Mouse (Mus musculus): ENCODE measurements around the gene Ginm1. TPM values are rescaled to one million over a fixed set of nuclear protein-coding genes. Genes with fewer than 3 reads are reported as not detected.
A peak's percentile ranks its signal among the peaks of the same experiment; 100 is the strongest.

Gene Ginm1
- polyA plus RNA-seq, 1 experiment from 2014 or later = 61.7 TPM

- 78% methylated on average over 10 of the region's 10 CpGs for WGBS
- Histone ChIP-seq H3K9me3 (ENCODE audit: control insufficient read depth, low read length) (no peaks in the 10 kb centered on the region), H3K36me3 (replicated peaks; ENCODE audit: control insufficient read depth, insufficient read depth) (no peaks in the 10 kb centered on the region), H3K4me2 (replicated peaks) (no peak overlapping the region), H3K4me1 (replicated peaks; ENCODE audit: control insufficient read depth, insufficient read depth, low read length) (no peaks in the 10 kb centered on the region; the same call in 1 of the 2 replicates), H3K9ac (no peak overlapping the region), H3K27me3 (ENCODE audit: control insufficient read depth, insufficient read depth, low read length) (no peaks in the 10 kb centered on the region), H3K4me3 (replicated peaks; ENCODE audit: low read length) (no peak overlapping the region), H3K27ac (no peak overlapping the region)
- DNase-seq (ENCODE audit: low spot score) (no peak), ATAC-seq (ENCODE audit: low FRiP score) (no peak)
These were observed 42.1 kb upstream of the Ginm1 start for GRCm38 (mm10) chr10:7834671-7835225.

GRCm38 (mm10) chr10:7833377-7834165 is 40.9 kb upstream of the Ginm1 start:
- no peak overlapping the region for H3K27ac ChIP-seq
- H3K4me3 ChIP-seq (replicated peaks; ENCODE audit: low read length) = no peak overlapping the region
- H3K36me3 ChIP-seq (replicated peaks; ENCODE audit: control insufficient read depth, insufficient read depth) = no peaks in the 10 kb centered on the region
- WGBS = 86% methylated on average over 9 of the region's 9 CpGs
- no peaks in the 10 kb centered on the region for H3K9me3 ChIP-seq (ENCODE audit: control insufficient read depth, low read length)
- DNase-seq (ENCODE audit: low spot score) = no peak
- H3K4me1 ChIP-seq (replicated peaks; ENCODE audit: control insufficient read depth, insufficient read depth, low read length) = no peaks in the 10 kb centered on the region; the same call in 1 of the 2 replicates
- no peaks in the 10 kb centered on the region for H3K27me3 ChIP-seq (ENCODE audit: control insufficient read depth, insufficient read depth, low read length)
- no peak for ATAC-seq (ENCODE audit: low FRiP score)
- no peak overlapping the region for H3K4me2 ChIP-seq (replicated peaks)
- no peak overlapping the region for H3K9ac ChIP-seq

- no peaks in the 10 kb centered on the region for H3K9me3 ChIP-seq (ENCODE audit: control insufficient read depth, low read length)
- no peak within 1 kb of the TSS for H3K27ac ChIP-seq
- H3K4me3 ChIP-seq (replicated peaks; ENCODE audit: low read length) = no peak within 1 kb of the TSS
- H3K36me3 ChIP-seq (replicated peaks; ENCODE audit: control insufficient read depth, insufficient read depth) = no peaks in the 10 kb centered on the region
- DNase-seq (ENCODE audit: low spot score) (no peak), ATAC-seq (ENCODE audit: low FRiP score) (0 out of 2 replicates have a peak, but pooled peaks have one; percentile 38)
- no peaks in the 10 kb centered on the region; the same call in 1 of the 2 replicates for H3K4me1 ChIP-seq (replicated peaks; ENCODE audit: control insufficient read depth, insufficient read depth, low read length)
- 4% methylated on average over 15 of the region's 15 CpGs for WGBS
- no peaks in the 10 kb centered on the region for H3K27me3 ChIP-seq (ENCODE audit: control insufficient read depth, insufficient read depth, low read length)
- peak within 1 kb of the TSS; percentile 28 for H3K4me2 ChIP-seq (replicated peaks)
- no peak within 1 kb of the TSS for H3K9ac ChIP-seq
These were observed 39.6 kb upstream of the Ginm1 start, which contains the start of gene Zc3h12d for GRCm38 (mm10) chr10:7832171-7832676. Zc3h12d (plus strand) TSS chr10:7832470.

GRCm38 (mm10) chr10:7826106-7826505 is 33.5 kb upstream of the Ginm1 start:
- no peak overlapping the region for H3K4me2 ChIP-seq (replicated peaks)
- ATAC-seq (ENCODE audit: low FRiP score) (no peak), DNase-seq (ENCODE audit: low spot score) (no peak)
- 94% methylated on average over 9 of the region's 9 CpGs for WGBS
- H3K9me3 ChIP-seq (ENCODE audit: control insufficient read depth, low read length) = no peaks in the 10 kb centered on the region
- H3K4me3 ChIP-seq (replicated peaks; ENCODE audit: low read length) = no peak overlapping the region
- H3K27ac ChIP-seq = no peak overlapping the region
- H3K9ac ChIP-seq = no peak overlapping the region
- H3K27me3 ChIP-seq (ENCODE audit: control insufficient read depth, insufficient read depth, low read length) = no peaks in the 10 kb centered on the region
- peaks cover 20% of the 10 kb centered on the region for H3K36me3 ChIP-seq (replicated peaks; ENCODE audit: control insufficient read depth, insufficient read depth)
- no peaks in the 10 kb centered on the region for H3K4me1 ChIP-seq (replicated peaks; ENCODE audit: control insufficient read depth, insufficient read depth, low read length)

- no peak overlapping the region for H3K9ac ChIP-seq
- DNase-seq (ENCODE audit: low spot score) (no peak), ATAC-seq (ENCODE audit: low FRiP score) (no peak)
- no peaks in the 10 kb centered on the region for H3K4me1 ChIP-seq (replicated peaks; ENCODE audit: control insufficient read depth, insufficient read depth, low read length)
- H3K4me2 ChIP-seq (replicated peaks) = no peak overlapping the region
- 93% methylated on average over 4 of the region's 4 CpGs for WGBS
- no peak overlapping the region for H3K27ac ChIP-seq
- no peak overlapping the region for H3K4me3 ChIP-seq (replicated peaks; ENCODE audit: low read length)
- H3K9me3 ChIP-seq (ENCODE audit: control insufficient read depth, low read length) = no peaks in the 10 kb centered on the region
- peaks cover 29% of the 10 kb centered on the region for H3K36me3 ChIP-seq (replicated peaks; ENCODE audit: control insufficient read depth, insufficient read depth)
- H3K27me3 ChIP-seq (ENCODE audit: control insufficient read depth, insufficient read depth, low read length) = no peaks in the 10 kb centered on the region
These were observed 32.6 kb upstream of the Ginm1 start for GRCm38 (mm10) chr10:7825281-7825665.

- Histone ChIP-seq H3K4me1 (replicated peaks; ENCODE audit: control insufficient read depth, insufficient read depth, low read length) (no peaks in the 10 kb centered on the region), H3K27ac (no peak overlapping the region), H3K9me3 (ENCODE audit: control insufficient read depth, low read length) (no peaks in the 10 kb centered on the region), H3K36me3 (replicated peaks; ENCODE audit: control insufficient read depth, insufficient read depth) (peaks cover 29% of the 10 kb centered on the region), H3K9ac (no peak overlapping the region), H3K4me3 (replicated peaks; ENCODE audit: low read length) (no peak overlapping the region), H3K27me3 (ENCODE audit: control insufficient read depth, insufficient read depth, low read length) (no peaks in the 10 kb centered on the region), H3K4me2 (replicated peaks) (no peak overlapping the region)
- 90% methylated on average over 9 of the region's 9 CpGs for WGBS
- ATAC-seq (ENCODE audit: low FRiP score) (no peak), DNase-seq (ENCODE audit: low spot score) (no peak)
These were observed 32.1 kb upstream of the Ginm1 start for GRCm38 (mm10) chr10:7824663-7825280.

- no peak for DNase-seq (ENCODE audit: low spot score)
- peaks cover 48% of the 10 kb centered on the region for H3K36me3 ChIP-seq (replicated peaks; ENCODE audit: control insufficient read depth, insufficient read depth)
- WGBS = 97% methylated on average over 12 of the region's 12 CpGs
These were observed 29.4 kb upstream of the Ginm1 start for GRCm38 (mm10) chr10:7821981-7822380.

GRCm38 (mm10) chr10:7820171-7820570 is 27.5 kb upstream of the Ginm1 start:
- H3K4me1 ChIP-seq (replicated peaks; ENCODE audit: control insufficient read depth, insufficient read depth, low read length) = no peaks in the 10 kb centered on the region
- H3K4me3 ChIP-seq (replicated peaks; ENCODE audit: low read length) = no peak overlapping the region
- no peak overlapping the region for H3K27ac ChIP-seq
- 94% methylated on average over 5 of the region's 5 CpGs for WGBS
- no peak for ATAC-seq (ENCODE audit: low FRiP score)
- no peaks in the 10 kb centered on the region for H3K27me3 ChIP-seq (ENCODE audit: control insufficient read depth, insufficient read depth, low read length)
- H3K9ac ChIP-seq = no peak overlapping the region
- H3K4me2 ChIP-seq (replicated peaks) = no peak overlapping the region
- no peaks in the 10 kb centered on the region for H3K9me3 ChIP-seq (ENCODE audit: control insufficient read depth, low read length)
- H3K36me3 ChIP-seq (replicated peaks; ENCODE audit: control insufficient read depth, insufficient read depth) = peaks cover 66% of the 10 kb centered on the region
- no peak for DNase-seq (ENCODE audit: low spot score)

More at GRCm38 (mm10) chr10:7821981-7822380, 29.4 kb upstream of the Ginm1 start:
- H3K9me3 ChIP-seq (ENCODE audit: control insufficient read depth, low read length) = no peaks in the 10 kb centered on the region
- no peak overlapping the region for H3K9ac ChIP-seq
- H3K4me3 ChIP-seq (replicated peaks; ENCODE audit: low read length) = no peak overlapping the region
- no peak overlapping the region for H3K4me2 ChIP-seq (replicated peaks)
- no peaks in the 10 kb centered on the region for H3K4me1 ChIP-seq (replicated peaks; ENCODE audit: control insufficient read depth, insufficient read depth, low read length)
- ATAC-seq (ENCODE audit: low FRiP score) = no peak
- H3K27me3 ChIP-seq (ENCODE audit: control insufficient read depth, insufficient read depth, low read length) = no peaks in the 10 kb centered on the region
- H3K27ac ChIP-seq = no peak overlapping the region

- no peaks in the 10 kb centered on the region for H3K9me3 ChIP-seq (ENCODE audit: control insufficient read depth, low read length)
- no peaks in the 10 kb centered on the region for H3K4me1 ChIP-seq (replicated peaks; ENCODE audit: control insufficient read depth, insufficient read depth, low read length)
- 94% methylated on average over 4 of the region's 4 CpGs for WGBS
- H3K4me3 ChIP-seq (replicated peaks; ENCODE audit: low read length) = no peak overlapping the region
- H3K9ac ChIP-seq = no peak overlapping the region
- DNase-seq (ENCODE audit: low spot score) (no peak), ATAC-seq (ENCODE audit: low FRiP score) (no peak)
- H3K36me3 ChIP-seq (replicated peaks; ENCODE audit: control insufficient read depth, insufficient read depth) = peaks cover 69% of the 10 kb centered on the region
- no peak overlapping the region for H3K4me2 ChIP-seq (replicated peaks)
- no peaks in the 10 kb centered on the region for H3K27me3 ChIP-seq (ENCODE audit: control insufficient read depth, insufficient read depth, low read length)
- no peak overlapping the region for H3K27ac ChIP-seq
These were observed 27.0 kb upstream of the Ginm1 start for GRCm38 (mm10) chr10:7819603-7820002.

Data from hindbrain, embryonic 14.5 days (tissue).